Mouse (Mus musculus) retina, postnatal 1 day (tissue): ENCODE data around the gene Morc2a.

Experiments used
- DNase-seq: peaks from one replicate; pipeline ENCODE4 v3.0.0-alpha.2; 2012

Morc2a gene

DNA sequence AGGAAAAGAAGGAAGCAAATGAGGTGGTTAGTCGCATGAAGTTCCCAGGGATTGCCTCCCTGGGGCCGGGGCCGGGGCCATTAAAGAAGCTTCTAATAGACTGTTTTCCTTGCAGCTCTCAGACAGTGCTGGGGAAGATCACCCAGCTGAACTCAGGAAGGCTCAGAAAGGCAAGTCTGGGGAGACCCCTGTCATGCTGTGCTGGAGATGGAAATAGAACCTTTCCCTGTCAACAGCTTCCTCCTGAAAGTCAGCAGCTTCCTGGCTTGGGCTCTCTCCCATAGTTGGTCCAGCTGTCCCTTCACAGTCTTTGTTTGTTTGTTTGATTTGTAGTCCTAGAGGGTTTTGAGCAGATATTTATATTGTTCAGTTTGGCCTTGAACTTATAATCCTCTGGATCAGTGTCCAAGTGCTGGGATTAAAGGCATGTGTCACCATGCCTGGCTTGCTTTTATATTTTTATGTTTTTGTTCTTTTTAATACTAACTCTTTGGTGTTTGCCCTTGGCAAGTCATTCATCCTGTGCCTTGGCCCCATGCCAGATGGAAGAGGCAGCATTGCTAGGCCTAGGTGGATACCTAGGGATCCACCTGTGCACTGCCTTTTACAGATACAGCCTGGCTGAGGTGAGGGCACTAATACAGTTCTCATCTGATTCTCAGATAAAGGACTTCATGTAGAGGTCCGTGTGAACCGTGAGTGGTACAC lies 35.9 kb downstream of the Morc2a start:
- DNase-seq, result no peak

DNA sequence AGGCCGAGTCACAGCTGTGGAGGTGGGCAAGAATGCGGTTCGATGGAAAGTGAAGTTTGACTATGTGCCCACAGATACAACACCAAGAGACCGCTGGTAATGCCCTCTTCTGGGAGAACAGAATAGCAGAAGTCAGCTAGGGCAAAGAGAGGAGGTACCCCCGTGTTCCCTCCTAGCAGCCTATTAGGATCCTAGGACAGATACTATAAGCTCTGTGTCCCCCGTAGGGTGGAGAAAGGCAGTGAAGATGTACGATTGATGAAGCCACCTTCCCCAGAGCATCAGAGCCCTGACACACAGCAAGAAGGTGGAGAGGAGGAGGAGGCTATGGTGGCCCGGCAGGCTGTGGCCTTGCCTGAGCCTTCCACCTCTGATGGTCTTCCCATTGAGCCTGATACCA lies 36.4 kb downstream of the Morc2a start:
- DNase-seq, result no peak

GRCm38 (mm10) chr11:3686318-3686717 lies 37.3 kb downstream of the Morc2a start:
- no peak for DNase-seq

- no peak for DNase-seq
Measured at GRCm38 (mm10) chr11:3686885-3687284, 37.9 kb downstream of the Morc2a start.

- DNase-seq, result no peak
Measured at GRCm38 (mm10) chr11:3691746-3692145, 42.8 kb downstream of the Morc2a start.

DNA sequence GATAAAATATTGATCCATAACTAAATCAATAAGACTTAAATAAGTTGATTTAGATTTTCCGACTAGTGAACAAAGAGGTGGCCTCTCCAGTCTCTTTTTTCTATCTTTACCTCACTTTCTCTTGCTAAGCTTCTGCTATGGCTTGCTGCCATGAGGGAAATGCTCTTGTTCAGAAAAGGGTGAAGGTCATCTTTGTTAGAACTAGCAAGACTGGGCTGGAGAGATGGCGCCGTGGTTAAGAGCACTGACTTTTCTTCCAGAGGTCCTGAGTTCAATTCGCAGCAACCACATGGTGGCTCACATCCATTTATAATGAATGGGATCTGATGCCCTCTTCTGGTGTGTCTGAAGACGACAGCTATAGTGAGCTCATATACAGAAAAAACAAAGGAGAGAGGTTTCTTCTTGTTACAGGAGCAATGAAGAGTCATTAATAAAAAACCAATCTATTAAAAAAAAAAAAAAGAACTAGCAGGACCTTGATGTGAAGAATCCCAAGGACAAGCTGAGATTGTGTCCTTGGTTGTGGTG lies 47.2 kb downstream of the Morc2a start:
- DNase-seq, result no peak

GRCm38 (mm10) chr11:3697441-3697840 lies 48.5 kb downstream of the Morc2a start:
- no peak for DNase-seq

DNA sequence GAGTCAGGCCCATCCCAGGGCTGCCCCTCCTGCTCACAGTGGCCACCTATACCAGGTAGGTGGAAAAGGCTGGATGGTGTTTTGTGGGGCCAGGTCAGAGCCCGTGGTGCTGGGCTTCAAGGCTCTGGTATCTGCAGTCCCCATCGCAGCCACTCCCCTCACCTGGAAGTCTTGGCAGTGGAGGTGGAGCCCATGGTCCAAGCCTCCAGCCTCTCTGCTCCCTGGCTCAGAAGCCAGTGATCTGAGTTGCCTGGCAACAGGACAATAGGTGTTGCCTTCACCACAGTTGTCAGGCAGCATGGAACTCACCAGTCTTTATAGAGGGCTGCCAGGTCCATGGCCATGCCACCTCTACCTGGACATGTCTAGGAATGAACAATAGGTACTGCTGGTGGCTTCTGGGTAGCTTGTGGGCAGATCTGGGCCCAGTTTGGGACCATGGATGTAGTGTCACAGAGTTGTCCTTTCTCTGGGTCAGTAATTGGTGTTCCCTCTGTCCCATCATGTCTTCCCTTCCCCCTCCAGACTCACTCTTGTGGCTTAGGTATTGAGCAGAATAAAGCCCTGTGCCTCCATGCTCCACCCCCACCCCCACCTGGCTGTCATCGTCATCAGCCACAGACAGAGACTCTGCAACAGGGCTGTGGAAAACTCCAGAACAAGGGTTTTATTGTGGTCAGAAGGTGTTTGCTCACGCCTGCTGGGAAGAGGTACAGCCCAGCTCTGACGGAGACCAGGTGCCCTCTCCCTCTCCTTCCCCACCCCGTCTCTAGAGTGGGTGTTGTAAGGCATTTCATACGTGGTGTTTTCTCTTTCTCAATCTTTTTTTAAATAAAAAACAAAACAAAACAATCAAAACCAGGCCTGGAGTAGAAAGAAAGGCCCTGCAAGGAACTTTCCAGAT lies 54.4 kb downstream of the Morc2a start:
- no peak for DNase-seq

DNA sequence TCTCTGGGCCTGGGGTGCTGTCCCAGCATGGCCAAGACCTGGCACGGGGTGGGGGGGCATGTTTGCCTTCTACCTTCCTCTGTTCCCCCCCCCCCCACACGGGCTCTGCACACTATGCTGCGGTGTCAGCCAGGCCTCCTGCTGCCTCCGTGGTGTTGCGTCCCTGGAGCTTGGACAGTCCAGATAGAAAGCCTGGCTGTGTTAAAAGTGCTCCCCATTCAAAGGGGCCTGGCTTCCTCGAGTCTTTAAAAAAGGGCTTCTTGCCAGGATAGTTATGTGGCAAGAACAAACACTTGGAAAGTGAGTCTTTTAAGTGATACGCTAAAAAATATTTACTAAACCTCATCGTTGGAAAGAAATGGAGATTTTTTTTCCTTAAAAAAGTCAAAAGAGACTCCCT lies 55.4 kb downstream of the Morc2a start:
- DNase-seq, result no peak

- DNase-seq, result no peak
Measured at GRCm38 (mm10) chr11:3707057-3707456, 58.1 kb downstream of the Morc2a start.

- DNase-seq, result no peak
Measured at GRCm38 (mm10) chr11:3710203-3710602, 61.2 kb downstream of the Morc2a start.

GRCm38 (mm10) chr11:3714486-3714885 lies 65.5 kb downstream of the Morc2a start:
- DNase-seq, result peak; percentile 71

GRCm38 (mm10) chr11:3716662-3717061 lies 67.7 kb downstream of the Morc2a start:
- DNase-seq, result no peak

- DNase-seq, result peak; percentile 51
Measured at GRCm38 (mm10) chr11:3722036-3722435, 73.0 kb downstream of the Morc2a start.

DNA sequence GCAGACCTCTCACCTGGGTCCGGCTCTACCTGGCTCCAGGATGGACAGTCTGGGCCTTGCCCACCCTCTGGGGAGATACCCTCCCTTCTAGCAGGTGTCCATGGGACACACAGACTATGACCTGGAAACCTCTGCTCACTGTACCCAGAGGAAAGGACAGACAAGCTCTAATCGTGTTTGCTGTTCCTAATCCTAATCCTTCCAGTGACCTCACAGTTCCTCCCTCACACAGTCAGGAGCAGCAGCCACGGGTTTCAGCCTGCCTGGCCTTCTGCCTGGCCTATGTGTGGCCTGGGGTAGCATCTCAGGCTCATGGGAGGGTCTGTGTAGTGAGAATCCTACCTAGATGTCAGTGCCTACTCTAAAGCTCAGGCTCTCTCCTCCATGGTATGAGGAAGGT lies 73.9 kb downstream of the Morc2a start:
- DNase-seq, result peak; percentile 61

GRCm38 (mm10) chr11:3723910-3724309 lies 74.9 kb downstream of the Morc2a start:
- no peak for DNase-seq

GRCm38 (mm10) chr11:3724726-3725125 lies 75.7 kb downstream of the Morc2a start:
- DNase-seq, result no peak

- DNase-seq, result peak; percentile 35
Measured at GRCm38 (mm10) chr11:3725331-3726054, 76.5 kb downstream of the Morc2a start.

- no peak for DNase-seq
Measured at GRCm38 (mm10) chr11:3727438-3728105, 78.6 kb downstream of the Morc2a start.

- no peak for DNase-seq
Measured at GRCm38 (mm10) chr11:3731469-3731868, 82.5 kb downstream of the Morc2a start.

- peak; percentile 25 for DNase-seq
Measured at GRCm38 (mm10) chr11:3733933-3734636, 85.1 kb downstream of the Morc2a start.

- no peak for DNase-seq
Measured at GRCm38 (mm10) chr11:3735715-3736114, 86.7 kb downstream of the Morc2a start.
